Mouse (Mus musculus): Measurements from ENCODE around the gene Morc3. TPM values are rescaled to one million over a fixed set of nuclear protein-coding genes. Genes with fewer than 3 reads are reported as not detected.

The Morc3 gene
- polyA plus RNA-seq, 2 experiments = 32.0 to 32.5 TPM

GRCm38 (mm10) chr16:93797841-93798492 is 34.0 kb upstream of the Morc3 start:
- Histone ChIP-seq H3K4me3 (replicated peaks; ENCODE audit: low read length) (no peak overlapping the region), H3K9ac (ENCODE audit: low read depth, low read length, severe bottlenecking) (no peak overlapping the region), H3K9me3 (ENCODE audit: control insufficient read depth, low read length) (no peaks in the 10 kb centered on the region), H3K4me2 (replicated peaks; ENCODE audit: low read depth, low read length, severe bottlenecking) (no peak overlapping the region), H3K27ac (replicated peaks; ENCODE audit: low read depth, low read length) (no peak overlapping the region), H3K27me3 (ENCODE audit: control insufficient read depth, insufficient read depth, low read length) (no peaks in the 10 kb centered on the region), H3K36me3 (ENCODE audit: control insufficient read depth, insufficient read depth, low read length) (no peaks in the 10 kb centered on the region), H3K4me1 (ENCODE audit: control insufficient read depth, insufficient read depth, low read length) (0 out of 2 replicates have a peak, but pooled peaks cover 6% of the 10 kb centered on the region)
- ATAC-seq (ENCODE audit: low FRiP score, low read depth) = no peak
- 58% methylated on average over 11 of the region's 11 CpGs for WGBS
- DNase-seq (ENCODE audit: low spot score) = no peak
- no peak for TF ChIP-seq POLR2A (IDR thresholded peaks at IDR 0.05; ENCODE audit: borderline replicate concordance, extremely low read depth, insufficient read depth, insufficient read length)

- no peak overlapping the region for H3K4me3 ChIP-seq (replicated peaks; ENCODE audit: low read length)
- 71% methylated on average over 5 of the region's 5 CpGs for WGBS
- no peak overlapping the region for H3K27ac ChIP-seq (replicated peaks; ENCODE audit: low read depth, low read length)
- no peaks in the 10 kb centered on the region for H3K36me3 ChIP-seq (ENCODE audit: control insufficient read depth, insufficient read depth, low read length)
- ATAC-seq (ENCODE audit: low FRiP score, low read depth) = no peak
- no peaks in the 10 kb centered on the region for H3K9me3 ChIP-seq (ENCODE audit: control insufficient read depth, low read length)
- H3K27me3 ChIP-seq (ENCODE audit: control insufficient read depth, insufficient read depth, low read length) = no peaks in the 10 kb centered on the region
- no peak for TF ChIP-seq POLR2A (IDR thresholded peaks at IDR 0.05; ENCODE audit: borderline replicate concordance, extremely low read depth, insufficient read depth, insufficient read length)
- no peak overlapping the region for H3K4me2 ChIP-seq (replicated peaks; ENCODE audit: low read depth, low read length, severe bottlenecking)
- H3K4me1 ChIP-seq (ENCODE audit: control insufficient read depth, insufficient read depth, low read length) = 0 out of 2 replicates have a peak, but pooled peaks cover 6% of the 10 kb centered on the region
- no peak overlapping the region for H3K9ac ChIP-seq (ENCODE audit: low read depth, low read length, severe bottlenecking)
- no peak for DNase-seq (ENCODE audit: low spot score)
Measured at GRCm38 (mm10) chr16:93798623-93799022, 33.3 kb upstream of the Morc3 start.

- Histone ChIP-seq H3K36me3 (ENCODE audit: control insufficient read depth, insufficient read depth, low read length) (no peaks in the 10 kb centered on the region), H3K4me1 (ENCODE audit: control insufficient read depth, insufficient read depth, low read length) (0 out of 2 replicates have a peak, but pooled peaks cover 6% of the 10 kb centered on the region), H3K4me2 (replicated peaks; ENCODE audit: low read depth, low read length, severe bottlenecking) (no peak overlapping the region), H3K9me3 (ENCODE audit: control insufficient read depth, low read length) (no peaks in the 10 kb centered on the region), H3K9ac (ENCODE audit: low read depth, low read length, severe bottlenecking) (no peak overlapping the region), H3K4me3 (replicated peaks; ENCODE audit: low read length) (no peak overlapping the region), H3K27ac (replicated peaks; ENCODE audit: low read depth, low read length) (no peak overlapping the region), H3K27me3 (ENCODE audit: control insufficient read depth, insufficient read depth, low read length) (no peaks in the 10 kb centered on the region)
- ATAC-seq (ENCODE audit: low FRiP score, low read depth) (no peak), DNase-seq (ENCODE audit: low spot score) (no peak)
- 88% methylated on average over 3 of the region's 3 CpGs for WGBS
- no peak for TF ChIP-seq POLR2A (IDR thresholded peaks at IDR 0.05; ENCODE audit: borderline replicate concordance, extremely low read depth, insufficient read depth, insufficient read length)
Measured at GRCm38 (mm10) chr16:93799071-93799470, 32.9 kb upstream of the Morc3 start.

- Histone ChIP-seq H3K36me3 (ENCODE audit: control insufficient read depth, insufficient read depth, low read length) (no peaks in the 10 kb centered on the region), H3K9ac (ENCODE audit: low read depth, low read length, severe bottlenecking) (no peak overlapping the region), H3K27me3 (ENCODE audit: control insufficient read depth, insufficient read depth, low read length) (no peaks in the 10 kb centered on the region), H3K27ac (replicated peaks; ENCODE audit: low read depth, low read length) (no peak overlapping the region), H3K4me2 (replicated peaks; ENCODE audit: low read depth, low read length, severe bottlenecking) (no peak overlapping the region), H3K4me1 (ENCODE audit: control insufficient read depth, insufficient read depth, low read length) (0 out of 2 replicates have a peak, but pooled peaks cover 6% of the 10 kb centered on the region), H3K9me3 (ENCODE audit: control insufficient read depth, low read length) (no peaks in the 10 kb centered on the region), H3K4me3 (replicated peaks; ENCODE audit: low read length) (no peak overlapping the region)
- DNase-seq (ENCODE audit: low spot score) (no peak), ATAC-seq (ENCODE audit: low FRiP score, low read depth) (no peak)
- TF ChIP-seq POLR2A (IDR thresholded peaks at IDR 0.05; ENCODE audit: borderline replicate concordance, extremely low read depth, insufficient read depth, insufficient read length) = no peak
- 94% methylated on average over 16 of the region's 16 CpGs for WGBS
Measured at GRCm38 (mm10) chr16:93799936-93800335, 32.0 kb upstream of the Morc3 start.

- Histone ChIP-seq H3K4me1 (ENCODE audit: control insufficient read depth, insufficient read depth, low read length) (peaks cover 19% of the 10 kb centered on the region), H3K36me3 (ENCODE audit: control insufficient read depth, insufficient read depth, low read length) (0 out of 2 replicates have a peak, but pooled peaks cover 11% of the 10 kb centered on the region), H3K9ac (ENCODE audit: low read depth, low read length, severe bottlenecking) (no peak overlapping the region), H3K4me3 (replicated peaks; ENCODE audit: low read length) (no peak overlapping the region), H3K27me3 (ENCODE audit: control insufficient read depth, insufficient read depth, low read length) (no peaks in the 10 kb centered on the region), H3K9me3 (ENCODE audit: control insufficient read depth, low read length) (no peaks in the 10 kb centered on the region), H3K4me2 (replicated peaks; ENCODE audit: low read depth, low read length, severe bottlenecking) (no peak overlapping the region), H3K27ac (replicated peaks; ENCODE audit: low read depth, low read length) (0 out of 2 replicates have a peak overlapping the region, but pooled peaks have one; percentile 67)
- WGBS = 88% methylated on average over 6 of the region's 6 CpGs
- ATAC-seq (ENCODE audit: low FRiP score, low read depth) (no peak), DNase-seq (ENCODE audit: low spot score) (no peak)
- no peak for TF ChIP-seq POLR2A (IDR thresholded peaks at IDR 0.05; ENCODE audit: borderline replicate concordance, extremely low read depth, insufficient read depth, insufficient read length)
Measured at GRCm38 (mm10) chr16:93807167-93807566, 24.8 kb upstream of the Morc3 start.

All from limb, embryonic 14.5 days (tissue).